Mouse (Mus musculus): ENCODE data around the gene Tmem88. TPM values are rescaled to one million over a fixed set of nuclear protein-coding genes. Genes with fewer than 3 reads are reported as not detected.
A peak's percentile ranks its signal among the peaks of the same experiment; 100 is the strongest.

Gene Tmem88
- total RNA-seq, 2 experiments from 2014 or later = not detected

DNA sequence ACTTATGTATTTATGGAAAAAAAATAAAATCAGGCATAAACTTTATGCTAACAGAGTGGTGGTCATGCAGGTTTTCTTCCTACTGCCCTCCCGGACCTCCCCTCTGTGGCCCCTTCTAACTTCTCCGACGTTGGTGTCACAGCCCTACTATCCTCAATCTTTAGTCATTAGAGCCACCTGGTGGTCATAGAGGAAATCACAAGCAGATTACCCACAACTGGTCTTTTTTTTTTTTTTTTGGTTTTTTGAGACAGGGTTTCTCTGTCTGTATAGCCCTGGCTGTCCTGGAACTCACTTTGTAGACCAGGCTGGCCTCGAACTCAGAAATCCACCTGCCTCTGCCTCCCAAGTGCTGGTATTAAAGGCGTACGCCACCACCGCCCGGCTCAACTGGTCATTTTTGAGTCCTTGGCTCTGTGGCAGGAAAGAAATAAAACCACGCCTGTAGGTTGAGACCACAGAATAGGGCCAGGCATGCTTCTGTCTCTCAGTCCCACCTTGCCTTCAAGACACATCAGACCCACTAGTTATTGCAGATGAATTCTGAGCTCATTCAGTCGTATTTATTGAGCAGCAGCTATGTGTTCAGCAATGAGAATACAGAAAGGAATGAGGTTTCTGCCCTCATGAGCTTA lies 7.5 kb downstream of the Tmem88 start:
- 0 out of 2 replicates have a peak, but pooled peaks have one; percentile 42 for ATAC-seq (replicated peaks; ENCODE audit: low FRiP score, low TSS enrichment, poor library complexity, severe bottlenecking)

DNA sequence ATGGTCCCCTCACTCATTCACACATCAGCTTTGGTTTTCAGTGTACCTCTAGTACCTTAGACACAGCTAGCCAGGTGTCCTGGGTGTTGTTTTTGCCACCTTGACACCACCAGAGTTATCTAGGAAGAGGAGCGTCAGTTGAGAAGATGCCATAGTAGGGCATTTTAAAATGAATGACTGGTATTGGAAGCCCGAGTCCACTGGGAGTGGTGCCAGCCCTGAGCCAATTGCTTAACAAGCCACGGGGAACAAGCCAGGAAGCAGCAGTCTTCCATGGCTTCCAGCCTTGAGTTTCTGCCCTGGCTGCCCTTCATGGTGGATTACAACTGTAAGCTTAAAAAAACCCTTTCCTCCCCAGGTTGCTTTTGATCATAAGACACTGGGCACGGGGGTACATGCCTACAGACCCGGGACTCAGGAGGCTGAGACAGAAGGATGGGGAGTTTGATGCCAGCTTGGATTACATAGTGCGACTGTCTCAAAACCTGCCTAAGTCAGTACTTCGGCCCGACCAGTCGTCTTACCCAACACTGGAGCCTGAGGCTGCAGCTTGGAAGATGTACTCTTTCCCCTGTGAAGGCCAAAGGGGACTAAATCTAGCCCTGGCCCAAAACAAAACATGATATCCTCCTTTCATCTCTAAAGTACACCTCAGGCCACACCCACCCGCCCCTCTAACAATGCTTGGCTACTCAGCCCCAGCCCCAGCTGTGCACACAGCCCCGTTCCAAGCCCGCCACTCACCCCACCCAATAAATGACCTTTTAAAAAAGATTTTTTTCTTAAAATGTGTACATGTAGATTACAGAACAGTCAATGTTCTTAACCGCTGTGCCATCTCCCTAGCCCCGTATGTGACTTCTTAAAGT lies 8.3 kb downstream of the Tmem88 start:
- no peak for ATAC-seq (replicated peaks; ENCODE audit: low FRiP score, low TSS enrichment, poor library complexity, severe bottlenecking)

DNA sequence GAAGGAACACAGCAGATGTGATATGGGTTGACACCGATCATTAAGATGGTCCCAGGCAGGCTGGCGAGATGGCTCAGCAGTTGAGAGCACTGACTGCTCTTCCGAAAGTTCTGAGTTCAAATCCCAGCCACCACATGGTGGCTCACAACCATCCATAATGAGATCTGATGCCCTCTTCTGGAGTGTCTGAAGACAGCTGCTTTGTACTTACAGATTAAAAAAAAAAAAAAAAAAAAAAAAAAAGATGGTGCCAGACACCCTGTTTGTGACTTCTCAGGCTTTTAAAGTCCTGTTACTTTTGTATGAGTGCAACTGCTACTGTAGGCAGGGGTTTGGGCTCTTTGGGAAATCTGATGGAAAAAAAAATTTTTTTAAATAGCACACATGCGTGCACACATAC lies 9.4 kb downstream of the Tmem88 start:
- ATAC-seq (replicated peaks; ENCODE audit: low FRiP score, low TSS enrichment, poor library complexity, severe bottlenecking) = no peak

DNA sequence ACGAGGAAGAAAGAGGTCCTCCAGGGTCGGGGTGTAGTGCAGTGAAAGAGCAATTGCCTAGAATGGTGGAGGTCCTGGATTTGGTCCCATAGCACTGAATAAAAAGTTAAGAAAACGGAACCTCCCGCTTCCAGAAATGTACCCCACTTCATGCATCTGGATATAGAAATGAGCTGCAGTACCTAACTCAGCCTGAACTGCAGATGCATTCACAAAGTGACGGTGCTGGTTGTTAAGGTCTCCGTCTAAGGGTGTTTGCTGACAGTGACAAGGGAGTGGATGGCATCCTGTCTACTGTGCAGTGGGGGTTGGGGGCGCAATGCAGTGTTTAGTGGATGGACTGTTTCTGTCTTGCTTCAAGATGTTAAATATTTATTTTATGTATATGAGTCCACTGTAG lies 11.3 kb downstream of the Tmem88 start:
- no peak for ATAC-seq (replicated peaks; ENCODE audit: low FRiP score, low TSS enrichment, poor library complexity, severe bottlenecking)

DNA sequence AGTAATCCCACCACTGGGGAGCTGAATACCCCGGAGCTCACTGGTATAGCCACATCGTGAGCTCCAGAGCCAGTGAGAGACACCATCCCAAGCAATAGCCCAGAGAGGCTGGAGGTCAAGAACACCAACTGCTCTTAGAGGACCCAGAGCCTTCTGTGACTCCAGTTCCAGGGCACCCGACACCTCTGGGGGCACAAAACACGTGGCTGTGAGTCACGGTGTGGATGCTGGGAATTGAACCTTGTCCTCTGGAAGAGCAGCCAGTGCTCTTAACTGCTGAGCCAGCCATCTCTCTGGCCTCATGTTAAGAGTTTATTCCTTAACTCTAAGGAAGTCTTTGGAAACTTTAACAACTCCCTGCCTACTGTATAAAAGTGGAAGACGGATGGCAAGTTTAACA lies 13.1 kb downstream of the Tmem88 start:
- no peak for ATAC-seq (replicated peaks; ENCODE audit: low FRiP score, low TSS enrichment, poor library complexity, severe bottlenecking)

DNA sequence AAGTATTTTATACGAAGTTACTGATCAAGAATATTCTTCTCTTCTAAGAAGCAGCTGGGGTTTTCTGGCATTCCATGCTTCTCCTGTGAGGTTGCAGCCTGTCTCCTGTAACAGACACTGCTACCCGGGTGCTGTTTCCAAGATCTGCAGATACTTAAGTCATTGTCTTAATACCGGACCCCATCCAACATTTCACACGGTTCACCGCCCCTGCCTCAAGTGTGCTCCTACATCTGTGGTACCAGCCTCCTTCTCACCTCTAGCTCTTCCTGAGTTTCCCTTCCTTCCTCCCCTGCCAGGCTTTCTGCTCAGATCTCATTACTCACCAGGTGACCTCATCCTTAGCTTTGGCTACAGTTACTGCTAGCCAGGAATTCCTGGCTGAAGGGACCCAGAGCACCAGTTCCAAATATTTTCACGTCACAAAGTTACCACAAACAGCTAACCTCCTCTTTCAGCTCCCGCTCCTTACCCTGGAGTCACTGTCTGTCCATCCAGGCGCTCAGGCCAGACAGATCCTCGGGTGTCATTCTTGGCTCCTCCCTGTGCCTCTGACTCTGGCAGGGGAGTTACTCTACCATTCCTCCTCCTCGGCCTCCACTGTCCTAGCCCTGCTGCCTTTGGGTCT lies 15.4 kb downstream of the Tmem88 start:
- ATAC-seq (replicated peaks; ENCODE audit: low FRiP score, low TSS enrichment, poor library complexity, severe bottlenecking) = no peak

DNA sequence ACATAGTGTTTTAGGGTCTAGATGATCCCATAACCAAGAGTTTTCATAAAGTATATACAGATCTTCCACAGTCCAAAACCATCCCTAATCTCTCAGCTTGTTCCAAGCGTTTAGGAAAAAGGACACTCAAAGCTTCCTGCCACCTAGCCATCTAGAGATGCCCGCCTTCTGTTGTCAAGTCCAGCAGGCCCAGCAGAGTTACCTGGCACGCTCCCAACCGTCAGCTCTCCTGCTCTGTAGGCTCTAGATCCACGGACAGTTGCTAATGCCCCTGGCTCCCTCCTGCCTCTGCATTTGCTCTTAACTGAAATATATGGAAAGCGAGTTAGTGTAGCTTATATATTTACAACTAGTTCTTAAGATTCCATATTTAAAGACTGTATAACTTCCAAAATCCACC lies 16.7 kb downstream of the Tmem88 start:
- no peak for ATAC-seq (replicated peaks; ENCODE audit: low FRiP score, low TSS enrichment, poor library complexity, severe bottlenecking)

DNA sequence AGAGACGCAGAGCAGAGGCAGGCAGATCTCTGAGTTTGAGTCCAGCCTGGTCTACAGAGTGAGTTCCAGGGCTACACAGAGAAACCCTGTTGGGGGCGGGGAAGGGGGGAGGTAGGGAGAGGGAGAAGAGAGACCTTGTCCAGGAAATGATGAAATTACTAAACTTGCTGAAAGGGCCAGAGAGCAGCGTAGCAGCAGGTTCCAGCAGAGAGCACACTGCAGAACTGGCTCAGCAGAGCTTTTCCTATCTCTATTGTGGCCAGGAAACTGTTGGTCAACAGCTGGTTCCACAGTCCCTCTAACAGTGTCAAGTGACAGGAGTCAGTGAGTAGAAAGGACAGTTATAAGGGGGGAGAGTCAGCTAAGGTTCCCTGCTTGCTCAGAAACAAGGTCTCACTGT lies 18.4 kb downstream of the Tmem88 start:
- ATAC-seq (replicated peaks; ENCODE audit: low FRiP score, low TSS enrichment, poor library complexity, severe bottlenecking) = no peak

DNA sequence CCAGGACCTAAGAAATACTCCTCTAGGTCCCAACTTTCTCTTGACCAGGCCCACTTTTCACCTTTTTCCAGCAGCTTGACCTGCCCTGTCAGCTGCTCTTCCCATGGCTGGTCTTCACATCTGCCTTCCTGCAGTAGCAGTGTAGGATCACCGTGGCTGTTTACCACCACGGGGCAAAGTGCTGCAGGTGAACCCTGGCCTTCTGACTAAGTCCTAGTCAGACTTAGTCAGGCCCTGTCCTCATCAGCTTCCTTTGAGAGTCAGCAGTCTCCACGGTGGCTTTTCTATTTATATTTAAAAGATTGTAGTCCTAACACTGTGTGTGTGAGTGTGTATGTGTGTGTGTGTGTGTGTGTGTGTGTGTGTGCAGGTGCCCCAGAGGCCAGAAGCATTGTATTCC lies 20.3 kb downstream of the Tmem88 start:
- ATAC-seq (replicated peaks; ENCODE audit: low FRiP score, low TSS enrichment, poor library complexity, severe bottlenecking) = no peak

DNA sequence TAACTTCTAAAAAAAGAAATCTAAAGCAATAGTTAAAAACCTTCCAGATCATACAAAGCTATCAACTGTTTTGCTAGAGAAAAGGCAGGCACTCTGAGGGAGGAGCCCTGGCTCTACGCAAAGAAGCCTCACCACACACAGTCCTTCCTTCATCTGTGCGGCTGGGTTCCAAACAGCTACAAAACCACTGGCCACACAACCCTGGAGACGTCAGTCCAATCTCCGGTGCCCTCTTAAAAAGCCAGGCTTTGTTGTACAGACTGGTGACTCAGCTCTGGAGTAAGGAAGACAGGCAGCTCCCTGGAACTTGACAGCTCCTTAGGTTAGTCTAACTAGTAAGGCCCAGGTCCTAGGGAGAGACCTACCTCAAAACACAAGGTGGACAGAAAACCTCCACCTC lies 22.4 kb downstream of the Tmem88 start:
- no peak for ATAC-seq (replicated peaks; ENCODE audit: low FRiP score, low TSS enrichment, poor library complexity, severe bottlenecking)

DNA sequence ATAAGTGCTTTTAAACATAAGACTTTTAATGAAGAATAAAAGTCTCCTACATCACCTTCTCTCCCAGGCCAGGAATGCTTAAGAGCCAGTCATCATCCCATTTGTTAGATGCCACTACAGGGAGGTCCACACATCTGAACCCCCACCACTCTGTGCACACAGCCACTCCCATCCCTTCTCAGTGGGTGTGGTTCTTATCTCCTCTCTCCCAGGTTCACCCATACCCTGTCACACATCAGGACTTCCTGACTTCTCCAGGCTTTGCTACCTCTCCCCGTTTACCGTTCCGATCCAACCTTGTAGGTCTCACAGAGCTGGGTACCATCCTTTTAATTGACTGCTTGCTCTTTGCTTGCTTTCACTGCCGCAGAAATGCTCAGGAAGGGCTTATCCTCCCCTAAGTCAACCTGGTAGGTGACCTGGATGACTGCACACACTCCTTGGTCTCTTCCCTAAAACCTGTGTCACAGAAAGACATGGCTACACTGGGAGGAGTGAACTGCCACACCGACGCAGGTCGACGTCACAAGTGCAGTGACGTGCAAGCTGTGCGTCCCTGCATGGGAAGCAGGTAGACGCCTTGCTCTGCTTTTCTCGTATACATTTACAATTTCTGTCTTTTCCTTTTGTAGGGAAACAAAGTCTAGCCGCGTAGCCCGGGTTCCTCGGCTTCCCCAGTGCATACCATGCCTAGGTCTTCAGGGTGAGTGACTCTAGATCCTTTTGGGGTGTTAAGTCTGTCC lies 24.6 kb downstream of the Tmem88 start:
- peak; percentile 76 for ATAC-seq (replicated peaks; ENCODE audit: low FRiP score, low TSS enrichment, poor library complexity, severe bottlenecking)

DNA sequence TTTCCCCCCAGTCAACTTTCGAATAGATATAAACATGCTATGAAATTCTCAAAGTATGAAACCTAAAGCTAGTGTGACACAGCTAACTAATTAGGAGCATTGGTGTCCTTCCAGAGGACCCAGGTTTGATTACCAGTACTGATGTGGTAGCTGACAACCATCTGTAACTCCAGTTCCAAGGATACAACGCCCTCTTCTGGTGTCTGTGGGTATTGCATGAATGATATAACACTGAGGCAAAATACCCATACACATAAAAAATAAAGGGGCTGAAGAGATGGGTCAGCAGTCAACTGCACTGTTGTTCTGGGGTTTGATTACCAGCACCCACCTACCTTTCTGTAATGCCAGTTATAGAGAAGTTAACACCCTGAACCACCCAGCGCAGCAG lies 25.3 kb downstream of the Tmem88 start:
- no peak for ATAC-seq (replicated peaks; ENCODE audit: low FRiP score, low TSS enrichment, poor library complexity, severe bottlenecking)

DNA sequence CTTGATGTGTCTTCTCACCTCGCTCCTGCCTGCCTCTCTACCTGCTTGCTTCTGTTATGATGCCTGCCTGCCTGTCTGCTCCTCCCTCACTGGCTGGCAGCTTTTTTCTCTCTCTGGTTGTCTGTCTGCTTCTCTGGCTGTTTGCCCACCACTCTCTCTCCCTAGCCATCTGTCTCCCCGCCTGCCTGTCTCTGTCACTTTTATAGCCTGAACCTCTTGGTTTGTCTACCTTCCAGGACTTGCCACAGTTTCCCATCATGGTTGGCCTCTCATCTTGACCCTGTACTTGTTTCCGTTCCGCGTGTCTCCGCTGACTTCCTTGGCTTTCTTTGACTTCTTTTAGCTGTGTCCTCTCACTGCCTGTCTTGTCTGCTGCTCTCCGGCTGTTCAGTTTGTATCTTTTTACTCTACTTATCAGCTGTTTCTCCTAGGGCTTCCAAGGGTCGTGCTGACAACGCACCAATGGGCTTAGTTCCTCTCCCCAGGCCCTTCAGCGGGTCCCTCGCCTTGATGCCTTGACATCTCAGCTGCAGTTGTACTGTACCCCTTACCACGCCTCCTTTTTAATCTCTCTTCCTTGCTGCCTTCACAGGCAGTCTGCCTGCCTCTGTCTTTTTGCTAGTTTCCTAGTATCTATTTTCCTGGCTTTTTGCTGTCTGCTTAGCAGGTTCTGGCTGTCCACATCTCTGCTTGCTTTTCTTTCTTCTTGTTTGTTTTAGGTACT lies 25.8 kb downstream of the Tmem88 start:
- peak; percentile 59 for ATAC-seq (replicated peaks; ENCODE audit: low FRiP score, low TSS enrichment, poor library complexity, severe bottlenecking)

DNA sequence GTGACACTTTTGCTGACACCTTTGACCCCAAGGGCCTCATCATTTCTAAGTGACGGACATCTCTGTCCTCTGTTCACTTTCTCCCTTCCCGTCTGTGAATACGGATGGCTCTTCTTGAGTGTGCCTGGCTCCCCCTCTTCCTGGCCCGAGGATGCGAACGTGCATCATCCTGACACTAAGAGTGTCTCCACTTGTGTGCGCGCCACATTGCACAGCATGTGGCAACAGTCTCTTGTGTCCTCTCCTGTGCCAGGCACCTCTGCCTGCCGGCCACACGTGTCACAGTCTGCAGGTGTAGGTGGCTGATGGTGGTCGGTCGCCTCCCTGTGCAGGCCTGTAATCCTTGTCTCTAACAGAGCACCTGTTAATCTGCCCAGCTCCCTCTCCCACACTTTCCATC lies 26.4 kb downstream of the Tmem88 start:
- peak; percentile 16; the same call in 1 of the 2 replicates for ATAC-seq (replicated peaks; ENCODE audit: low FRiP score, low TSS enrichment, poor library complexity, severe bottlenecking)

DNA sequence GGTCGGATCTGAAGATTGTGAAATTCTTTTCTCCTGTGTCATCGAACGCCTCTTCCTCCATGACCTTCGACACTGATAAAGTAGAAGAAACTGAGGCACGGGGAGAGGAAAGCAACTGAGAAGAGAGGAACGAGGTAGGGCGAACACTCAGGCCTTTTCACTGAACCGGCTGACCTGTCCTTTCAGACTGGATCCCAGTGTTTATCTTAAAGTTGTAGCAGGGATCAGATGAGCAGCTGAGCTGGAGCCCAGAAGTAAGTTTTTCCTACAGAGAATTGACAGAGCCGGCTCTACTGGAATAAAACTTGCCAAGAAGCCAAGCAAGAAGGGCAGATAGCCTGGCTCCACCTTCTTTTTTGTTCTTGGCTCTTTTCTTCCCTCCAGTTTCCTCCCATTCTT lies 27.2 kb downstream of the Tmem88 start:
- ATAC-seq (replicated peaks; ENCODE audit: low FRiP score, low TSS enrichment, poor library complexity, severe bottlenecking) = no peak

DNA sequence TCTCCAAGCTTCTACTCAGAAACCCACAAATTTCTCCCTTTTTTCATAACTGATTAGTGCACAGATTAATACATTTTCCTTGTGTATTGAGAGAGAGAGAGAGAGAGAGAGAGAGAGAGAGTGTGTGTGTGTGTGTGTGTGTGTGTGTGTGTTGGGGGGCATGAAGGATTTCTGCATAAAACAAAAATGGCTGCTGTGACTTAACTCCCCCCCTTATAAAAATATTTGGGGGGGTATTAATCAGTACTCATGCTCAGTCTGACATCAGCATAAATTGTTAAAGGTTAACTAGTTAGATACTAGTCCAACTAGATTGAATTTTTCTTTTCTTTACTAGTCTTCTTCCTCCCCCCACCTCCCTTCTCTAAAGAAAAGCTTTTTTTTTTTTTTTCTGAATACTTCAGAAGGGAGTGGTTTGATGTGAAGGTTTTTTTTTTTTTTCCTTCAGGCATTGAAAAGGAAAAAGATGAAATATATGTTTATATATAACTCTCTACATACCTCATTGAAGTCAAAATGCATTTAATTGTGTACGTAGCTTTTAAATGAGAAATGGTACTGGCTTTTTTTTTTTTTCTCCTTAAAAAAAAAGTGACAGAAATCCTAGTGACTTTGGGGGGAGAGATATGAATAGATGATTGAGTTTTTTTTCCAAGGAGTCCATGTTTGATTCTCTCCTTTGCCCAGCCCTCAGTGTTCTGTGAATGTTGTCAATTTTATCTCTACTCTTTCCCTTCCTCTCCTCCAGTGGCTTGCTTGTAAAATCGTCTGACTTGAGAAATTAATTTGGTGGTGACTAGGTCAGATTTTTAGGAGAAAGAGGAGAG lies 27.8 kb downstream of the Tmem88 start:
- ATAC-seq (replicated peaks; ENCODE audit: low FRiP score, low TSS enrichment, poor library complexity, severe bottlenecking) = no peak

DNA sequence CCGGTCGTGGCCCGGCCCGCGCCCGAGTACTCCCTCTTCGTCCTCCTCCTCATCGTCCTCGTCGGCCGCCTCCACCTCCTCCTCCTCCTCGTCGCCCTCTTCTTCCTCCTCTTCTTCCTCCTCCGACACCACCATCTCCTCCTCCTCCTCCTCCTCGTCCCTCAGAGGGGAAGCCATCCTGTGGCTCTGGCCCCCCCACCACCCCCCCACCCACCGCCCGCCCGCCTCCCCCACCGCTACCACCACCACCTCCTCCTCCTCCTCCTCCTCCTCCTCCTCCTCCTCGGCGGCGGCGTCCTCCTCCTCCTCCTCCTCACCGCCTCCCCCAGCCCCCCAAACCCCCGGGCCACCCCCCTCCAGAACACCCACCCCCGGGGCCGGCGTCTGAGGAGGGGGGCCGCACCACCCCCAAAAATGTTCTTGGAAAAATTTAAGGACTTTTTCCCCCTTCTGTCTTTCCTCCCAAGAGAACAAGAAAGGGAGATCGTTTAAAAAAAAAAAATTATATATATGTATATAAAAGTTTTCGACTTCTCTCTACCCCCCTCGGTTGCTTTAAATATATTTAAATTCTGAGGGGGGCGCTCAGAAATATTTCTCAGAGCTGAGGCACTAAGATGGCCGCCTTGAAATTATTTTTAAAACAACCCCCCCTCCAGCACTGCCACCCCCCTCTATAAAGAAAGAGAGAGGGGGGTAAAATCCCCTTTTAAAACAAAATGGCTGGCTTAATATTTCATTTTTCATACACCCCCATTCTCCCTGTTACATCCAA lies 28.6 kb downstream of the Tmem88 start, which contains the start of gene Chd3:
Chd3 (minus strand) TSS at position 192 of the 775 bp plus-strand sequence.
- no peak for ATAC-seq (replicated peaks; ENCODE audit: low FRiP score, low TSS enrichment, poor library complexity, severe bottlenecking)
